Mouse (Mus musculus): Measurements from ENCODE around the gene Anxa5.

Anxa5 gene

DNA sequence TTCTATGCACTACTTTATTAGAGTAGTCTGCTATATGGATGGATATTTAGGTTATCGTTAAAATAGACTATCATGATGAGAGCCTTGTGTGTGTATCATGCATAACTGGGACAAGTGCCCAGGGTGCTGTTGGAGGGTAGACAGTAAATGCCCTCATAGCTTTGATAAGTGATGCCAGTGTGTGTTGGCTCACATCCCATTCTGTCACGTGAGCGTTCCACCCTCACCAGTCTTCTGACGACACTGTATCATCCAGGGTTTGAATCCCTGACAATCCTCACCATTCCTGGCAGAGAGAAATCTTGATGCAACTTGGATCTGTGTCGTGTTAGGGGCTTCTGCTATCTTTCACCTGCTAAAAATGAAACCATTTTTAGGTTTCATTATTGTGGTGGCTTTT is 29.2 kb downstream of the Anxa5 start:
- no peak for DNase-seq

DNA sequence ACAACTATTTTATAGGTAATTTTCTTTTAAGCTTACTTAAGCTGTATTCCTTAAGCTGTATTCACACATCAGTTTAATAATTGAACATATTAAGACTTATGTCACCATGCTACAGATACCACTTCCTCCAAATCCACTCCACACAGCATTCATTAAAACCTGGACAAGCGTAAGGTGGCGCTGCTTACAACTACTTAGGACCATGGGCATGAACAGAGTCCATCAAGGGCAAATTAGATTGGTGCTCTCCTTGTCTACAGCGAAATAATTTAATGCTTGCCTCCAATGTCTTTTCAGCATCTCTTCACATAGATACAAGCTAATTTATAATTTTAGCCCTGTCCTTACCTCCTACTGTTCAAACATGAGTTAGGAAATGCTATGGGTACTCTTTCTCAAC is 29.7 kb downstream of the Anxa5 start:
- DNase-seq, result no peak

DNA sequence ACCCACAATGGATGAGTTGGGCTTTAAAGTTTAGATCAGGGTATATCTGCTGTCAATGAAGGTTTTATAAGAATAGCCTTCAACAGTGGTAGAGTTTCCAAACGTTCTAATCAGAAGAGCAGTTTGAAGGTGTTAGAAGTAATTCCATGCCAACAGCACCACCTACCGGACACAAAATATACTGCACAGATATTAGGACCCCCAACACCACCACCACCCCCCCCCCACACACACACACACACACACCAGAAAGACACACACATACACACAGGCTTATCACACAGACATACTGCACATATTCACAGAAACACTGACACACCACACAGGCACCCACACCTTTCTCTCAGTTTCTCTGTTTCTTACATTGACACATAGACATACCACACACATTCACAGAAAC is 33.3 kb downstream of the Anxa5 start:
- peak; percentile 65 for DNase-seq

DNA sequence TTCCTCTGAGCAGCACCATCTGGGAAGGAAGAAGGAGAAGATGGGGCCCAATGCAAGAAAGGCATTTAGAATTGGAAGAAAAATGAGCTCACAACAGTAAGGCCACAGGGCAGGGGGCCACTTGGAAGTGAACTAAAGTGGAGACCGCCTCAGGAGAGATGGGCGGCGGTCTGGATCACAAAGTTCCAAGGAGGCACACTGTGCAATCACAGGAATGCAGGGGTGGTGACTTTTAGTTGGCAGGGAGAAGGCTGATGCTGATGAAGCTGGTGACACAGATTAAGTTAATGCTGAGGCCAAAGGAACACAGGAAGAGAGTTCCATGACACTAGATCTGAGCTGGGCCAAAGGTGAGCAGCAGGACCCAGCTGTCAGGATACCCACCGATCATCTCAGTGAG is 35.4 kb downstream of the Anxa5 start:
- DNase-seq, result no peak

DNA sequence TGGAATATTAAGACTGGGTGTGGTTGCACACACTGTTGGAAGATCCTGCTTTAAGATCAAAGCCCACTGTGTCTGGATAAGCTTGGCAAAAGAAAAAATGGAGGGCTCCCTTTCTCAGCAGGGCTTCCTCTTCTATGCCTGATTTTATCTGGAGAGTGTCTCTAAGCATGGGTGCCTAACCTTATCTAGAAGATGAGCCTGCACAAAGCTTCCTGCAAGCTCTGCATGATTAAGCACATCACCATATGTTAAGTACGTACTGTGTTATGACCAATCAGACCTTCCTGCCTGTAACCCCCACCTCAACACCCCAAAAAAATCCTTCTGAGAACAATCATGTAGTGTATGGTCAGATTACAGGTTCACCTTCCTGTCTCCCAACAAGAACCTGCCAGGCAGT is 45.3 kb downstream of the Anxa5 start:
- DNase-seq, result no peak

DNA sequence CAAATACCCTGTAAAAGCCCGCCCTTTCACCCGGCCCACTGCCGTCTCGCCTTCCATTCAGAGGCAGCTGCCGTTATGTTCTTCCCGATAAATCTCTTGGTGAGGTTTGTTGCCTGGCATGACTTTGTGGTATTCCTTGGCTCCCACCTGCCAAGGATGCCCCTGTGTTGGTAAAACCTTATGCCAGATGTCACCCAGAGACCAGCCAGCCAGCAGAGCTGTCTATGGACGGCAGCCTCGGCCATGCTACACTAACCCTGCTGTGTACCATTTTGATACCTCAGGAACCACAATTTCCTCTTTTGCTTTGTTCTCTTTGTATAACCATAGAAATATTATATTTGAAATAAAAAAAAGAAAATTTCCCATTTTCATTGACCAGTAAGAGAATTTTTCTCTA is 48.3 kb downstream of the Anxa5 start:
- no peak for DNase-seq

DNA sequence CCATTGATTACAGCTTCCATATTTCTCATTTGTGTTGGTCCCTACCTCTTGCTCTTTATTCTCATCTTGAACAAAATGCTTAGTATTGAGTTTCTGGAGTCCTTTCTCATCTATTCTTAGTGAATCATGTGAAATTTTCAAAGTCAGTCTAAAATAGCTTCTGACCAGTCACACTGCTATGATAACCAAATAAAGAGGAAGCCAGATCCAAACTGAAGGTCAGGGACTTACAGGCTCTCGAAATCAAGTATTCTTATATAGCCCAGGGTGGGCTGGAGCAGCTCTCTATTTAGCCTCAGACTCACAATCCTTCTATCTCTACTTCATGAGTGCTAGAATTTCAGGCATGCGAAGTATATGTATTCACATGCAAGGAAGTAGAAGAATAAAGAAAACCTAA is 66.2 kb downstream of the Anxa5 start:
- DNase-seq, result no peak

DNA sequence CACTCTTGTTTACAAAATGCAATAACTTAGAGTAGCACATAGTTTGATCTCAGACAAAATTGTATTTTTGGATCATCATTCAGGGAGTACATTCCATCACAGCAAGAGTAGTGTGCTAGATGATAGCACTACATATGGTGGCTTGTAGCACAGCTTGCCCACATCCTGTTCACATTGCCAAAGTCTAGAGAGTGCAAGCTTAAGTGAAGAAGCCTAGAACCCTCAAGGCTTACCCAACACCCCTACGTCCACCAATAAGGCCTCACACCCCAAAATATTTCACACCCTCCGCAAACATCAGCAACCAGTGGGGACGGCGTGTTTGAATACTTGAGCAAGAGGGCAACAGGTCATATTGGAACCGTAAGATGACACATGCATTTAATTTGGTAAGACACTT is 68.7 kb downstream of the Anxa5 start:
- no peak for DNase-seq

DNA sequence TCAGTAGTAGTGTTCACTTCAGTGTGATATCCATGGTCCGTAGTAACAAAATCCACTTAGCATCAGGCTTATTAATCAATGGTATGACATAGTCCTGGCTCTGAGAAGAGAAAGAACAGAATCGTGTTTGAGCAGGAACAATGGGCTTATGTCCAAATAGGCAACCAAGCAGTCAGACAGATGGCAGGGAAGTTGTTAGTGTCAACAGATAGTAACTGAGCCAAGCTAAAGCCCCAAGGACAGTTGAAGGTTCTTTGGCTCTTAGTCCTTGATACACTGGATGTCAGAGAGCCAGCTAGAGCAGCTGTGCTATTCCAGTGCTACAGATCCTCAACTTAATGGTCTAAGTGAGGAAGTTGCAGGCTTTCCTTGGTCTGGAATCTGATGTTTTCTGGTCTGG is 69.4 kb downstream of the Anxa5 start:
- no peak for DNase-seq

DNA sequence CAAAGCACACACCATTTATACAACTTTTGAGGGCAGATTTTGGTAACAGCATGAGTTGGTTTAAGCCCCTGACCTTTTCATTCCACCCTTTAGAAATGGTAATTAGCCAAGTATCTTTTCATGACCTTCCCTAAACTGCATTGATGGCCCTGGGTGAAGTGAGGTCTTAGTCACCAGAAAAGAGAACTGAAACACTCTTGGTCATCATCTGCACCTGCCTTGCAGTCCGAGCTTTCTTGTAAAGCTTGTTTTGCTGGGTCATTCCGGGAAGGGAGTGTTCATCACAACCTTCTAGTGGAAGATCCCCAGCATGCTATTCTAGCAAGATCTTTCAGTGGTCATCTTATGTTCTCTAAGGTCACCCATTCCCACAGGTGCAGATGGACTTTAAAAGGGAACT is 73.8 kb downstream of the Anxa5 start:
- DNase-seq, result no peak

DNA sequence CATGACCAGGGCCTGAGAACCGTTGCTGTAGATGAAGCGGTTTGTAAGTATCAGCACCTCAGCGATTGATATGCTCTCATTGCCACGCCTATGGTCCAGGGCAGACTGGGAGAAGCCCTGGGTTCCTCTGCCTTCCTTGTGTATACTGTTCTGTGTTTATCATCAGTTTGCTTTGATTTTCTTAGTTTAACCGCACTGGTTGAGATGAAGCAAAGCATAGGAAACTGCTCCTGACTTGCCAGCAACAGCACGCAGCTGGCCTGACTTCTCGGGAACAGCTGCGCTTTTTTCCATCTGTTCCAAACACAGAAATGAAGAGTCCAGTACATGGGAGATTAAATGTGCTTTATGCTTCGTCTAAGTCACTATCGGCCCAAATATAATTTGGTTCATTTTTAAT is 75.0 kb downstream of the Anxa5 start:
- DNase-seq, result peak; percentile 10
